Mouse (Mus musculus) adrenal gland, adult (tissue): Measurements from ENCODE around the gene Ogg1.

Source experiments
- DNase-seq, 2 experiments: peaks; one replicate each; pipeline ENCODE4 v3.0.0; 2022 to 2023; ENCODE audit warnings: low spot score in 1 of 2; ENCODE audit not compliant: inconsistent age in 2 of 2

Ogg1 gene

GRCm38 (mm10) chr6:113326533-113327315 lies at the start of gene Ogg1:
Gene Ogg1, plus strand, starts transcription at chr6:113326972.
- DNase-seq, result peak; percentile 99

- DNase-seq, result no peak
Observed at GRCm38 (mm10) chr6:113281676-113282075, 45.1 kb upstream of the Ogg1 start.

- peak in 1 of 2 experiments; percentile 69 for DNase-seq
Observed at GRCm38 (mm10) chr6:113282101-113282802, 44.5 kb upstream of the Ogg1 start, which contains the start of gene Cpne9. Gene Cpne9, plus strand, starts transcription at chr6:113282307.

- DNase-seq, result no peak
Observed at GRCm38 (mm10) chr6:113282969-113283368, 43.8 kb upstream of the Ogg1 start.

- DNase-seq, result no peak
Observed at GRCm38 (mm10) chr6:113283500-113283899, 43.3 kb upstream of the Ogg1 start.

GRCm38 (mm10) chr6:113284931-113285330 lies 41.8 kb upstream of the Ogg1 start:
- no peak for DNase-seq

- no peak for DNase-seq
Observed at GRCm38 (mm10) chr6:113286316-113286715, 40.5 kb upstream of the Ogg1 start.

GRCm38 (mm10) chr6:113287236-113287635 lies 39.5 kb upstream of the Ogg1 start:
- DNase-seq, result no peak

- DNase-seq, result no peak
Observed at GRCm38 (mm10) chr6:113289346-113289745, 37.4 kb upstream of the Ogg1 start.

GRCm38 (mm10) chr6:113290346-113290745 lies 36.4 kb upstream of the Ogg1 start:
- no peak for DNase-seq

GRCm38 (mm10) chr6:113292938-113293337 lies 33.8 kb upstream of the Ogg1 start:
- DNase-seq, result peak; percentile 47 to 70

- DNase-seq, result no peak
Observed at GRCm38 (mm10) chr6:113296046-113296445, 30.7 kb upstream of the Ogg1 start.

- DNase-seq, result no peak
Observed at GRCm38 (mm10) chr6:113296639-113297038, 30.1 kb upstream of the Ogg1 start.

- DNase-seq, result no peak
Observed at GRCm38 (mm10) chr6:113301350-113301749, 25.4 kb upstream of the Ogg1 start.

GRCm38 (mm10) chr6:113302258-113302657 lies 24.5 kb upstream of the Ogg1 start:
- DNase-seq, result peak in 1 of 2 experiments; percentile 68

- DNase-seq, result peak; percentile 100
Observed at GRCm38 (mm10) chr6:113306322-113306985, 20.3 kb upstream of the Ogg1 start.

GRCm38 (mm10) chr6:113306986-113307349 lies 19.8 kb upstream of the Ogg1 start, which contains the start of gene Brpf1:
Gene Brpf1, plus strand, starts transcription at chr6:113307137.
- DNase-seq, result no peak

GRCm38 (mm10) chr6:113307481-113308121 lies 19.2 kb upstream of the Ogg1 start:
- peak; percentile 62 to 83 for DNase-seq

- DNase-seq, result peak; percentile 41 to 80
Observed at GRCm38 (mm10) chr6:113308141-113308540, 18.6 kb upstream of the Ogg1 start.

- DNase-seq, result no peak
Observed at GRCm38 (mm10) chr6:113315972-113316371, 10.8 kb upstream of the Ogg1 start.

GRCm38 (mm10) chr6:113329396-113329795 lies 2.6 kb downstream of the Ogg1 start:
- no peak for DNase-seq
